Mouse (Mus musculus): ENCODE measurements at regions not wholly inside any gene's neighbourhood (a gene's known extent, or its start where the extent isn't known, plus 50 kb on each side); places are given as distances from the start of the nearest gene placed in this dataset.

DNA sequence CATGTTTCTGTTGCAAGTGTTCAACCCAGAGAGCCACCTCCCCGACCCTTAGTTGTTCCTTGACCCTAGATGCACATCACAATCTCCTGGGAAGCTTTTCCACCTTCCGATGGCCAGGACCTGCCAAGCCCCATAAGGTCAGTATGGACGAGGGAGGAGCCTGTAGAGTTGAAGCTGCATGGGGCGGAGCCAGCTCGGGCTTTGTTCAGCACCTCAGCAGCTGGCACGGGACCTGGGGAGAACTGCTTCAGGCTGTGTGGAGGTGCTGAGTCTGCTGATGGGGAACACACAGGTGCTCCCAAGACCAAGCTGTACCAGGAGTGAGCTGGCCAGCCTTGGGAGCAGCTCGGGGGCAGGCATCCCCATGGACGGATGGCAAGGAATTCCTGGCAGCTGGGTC lies 267.6 kb downstream of the Sox9 start:
- H3K36me3 ChIP-seq (replicated peaks in 1 of 2; ENCODE audit: control insufficient read depth in 1 of 2, insufficient read depth in 1 of 2, low read length in 1 of 2), result peaks cover 0 to 6% of the 10 kb centered on the region in 2 experiments
- no peak for TF ChIP-seq MYC (IDR thresholded peaks at IDR 0.05; ENCODE audit: low read depth, low read length)
- no peak for TF ChIP-seq USF1 (IDR thresholded peaks at IDR 0.05; ENCODE audit: low read depth, low read length)
- TF ChIP-seq TCF12 (IDR thresholded peaks at IDR 0.05; ENCODE audit: low read depth, low read length), result no peak
- no peaks in the 10 kb centered on the region for H3K9me3 ChIP-seq (replicated peaks; ENCODE audit: low read length)
- in situ Hi-C loops (cut with MboI; ENCODE audit: low pct_ligation_motif_present, low pct_unique_long_range_greater_than_20kb, low sequenced_read_pairs), result no loop called here
- H3K79me2 ChIP-seq (replicated peaks; ENCODE audit: control insufficient read depth, extremely low read depth, insufficient read depth, poor library complexity, severe bottlenecking), result no peaks in the 10 kb centered on the region
- H3K4me2 ChIP-seq (ENCODE audit: insufficient read depth, low read depth, poor library complexity, severe bottlenecking), result no peak overlapping the region
- dilution Hi-C loops (cut with MboI; ENCODE audit: extremely low pct_ligation_motif_present, extremely low pct_unique_long_range_greater_than_20kb, low sequenced_read_pairs), result no loop called here
- H3K4me1 ChIP-seq (ENCODE audit: control insufficient read depth in 1 of 2, insufficient read depth in 2 of 2), result no peaks in the 10 kb centered on the region
- no peak for DNase-seq (ENCODE audit: extremely low read depth)
- no peak overlapping the region for H3K27ac ChIP-seq (ENCODE audit: insufficient read depth, low read depth)
- H3K27me3 ChIP-seq (replicated peaks), result no peaks in the 10 kb centered on the region
- no peak overlapping the region for H3K9ac ChIP-seq (ENCODE audit: insufficient read depth, low read depth)
- H3K4me3 ChIP-seq (replicated peaks in 1 of 3; ENCODE audit: low read depth in 2 of 3, low read length in 2 of 3, poor library complexity in 1 of 3), result no peak overlapping the region

DNA sequence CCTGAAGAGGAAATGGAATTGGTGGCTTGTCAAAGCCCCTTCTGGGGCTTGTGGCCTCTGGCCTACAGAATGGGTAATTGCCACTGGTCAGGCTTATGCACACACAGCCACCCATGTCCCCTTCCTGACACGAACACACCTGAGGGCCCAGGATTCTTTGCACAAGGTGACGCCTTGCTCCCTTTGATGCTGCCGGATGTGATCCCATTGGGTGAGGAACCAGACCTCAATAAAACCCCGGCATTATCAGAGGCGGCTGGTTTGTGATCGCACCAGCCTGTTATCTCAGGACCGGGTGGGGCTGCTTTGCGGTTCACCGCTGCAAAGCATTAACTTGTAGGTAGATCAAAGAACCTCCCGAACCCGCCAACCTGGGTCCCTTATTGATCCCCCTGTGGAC lies 270.5 kb downstream of the Sox9 start:
- H3K79me2 ChIP-seq (replicated peaks; ENCODE audit: control insufficient read depth, extremely low read depth, insufficient read depth, poor library complexity, severe bottlenecking), result no peaks in the 10 kb centered on the region
- DNase-seq (ENCODE audit: extremely low read depth), result no peak
- H3K9me3 ChIP-seq (replicated peaks; ENCODE audit: low read length), result no peaks in the 10 kb centered on the region
- in situ Hi-C loops (cut with MboI; ENCODE audit: low pct_ligation_motif_present, low pct_unique_long_range_greater_than_20kb, low sequenced_read_pairs) (no loop called here), dilution Hi-C loops (cut with MboI; ENCODE audit: extremely low pct_ligation_motif_present, extremely low pct_unique_long_range_greater_than_20kb, low sequenced_read_pairs) (no loop called here)
- H3K4me2 ChIP-seq (ENCODE audit: insufficient read depth, low read depth, poor library complexity, severe bottlenecking), result no peak overlapping the region
- no peak overlapping the region for H3K4me3 ChIP-seq (replicated peaks in 1 of 3; ENCODE audit: low read depth in 2 of 3, low read length in 2 of 3, poor library complexity in 1 of 3)
- no peak overlapping the region for H3K27ac ChIP-seq (ENCODE audit: insufficient read depth, low read depth)
- no peak overlapping the region for H3K9ac ChIP-seq (ENCODE audit: insufficient read depth, low read depth)
- H3K4me1 ChIP-seq (ENCODE audit: control insufficient read depth in 1 of 2, insufficient read depth in 2 of 2), result peaks cover 0 to 18% of the 10 kb centered on the region in 2 experiments; a peak in 2 of 4 replicates
- no peaks in the 10 kb centered on the region for H3K27me3 ChIP-seq (replicated peaks)
- TF ChIP-seq ELF1 (IDR thresholded peaks at IDR 0.05; ENCODE audit: low read depth, low read length) (no peak), MYC (IDR thresholded peaks at IDR 0.05; ENCODE audit: low read depth, low read length) (no peak), GABPA (IDR thresholded peaks at IDR 0.05; ENCODE audit: insufficient replicate concordance, low read depth, low read length) (no peak), POLR2AphosphoS2 (IDR thresholded peaks at IDR 0.05; ENCODE audit: low read depth, low read length) (no peak), ZNF384 (IDR thresholded peaks at IDR 0.05; ENCODE audit: low read depth, low read length) (no peak), USF1 (IDR thresholded peaks at IDR 0.05; ENCODE audit: low read depth, low read length) (no peak), POLR2A (IDR thresholded peaks at IDR 0.05; ENCODE audit: low read depth, low read length) (no peak), CHD2 (IDR thresholded peaks at IDR 0.05; ENCODE audit: low read length) (no peak), MAFK (IDR thresholded peaks at IDR 0.05; ENCODE audit: insufficient replicate concordance, low read length) (no peak), JUN (IDR thresholded peaks at IDR 0.05; ENCODE audit: insufficient read depth, low read depth, low read length) (no peak), ETS1 (conservative IDR thresholded peaks at IDR 0.05; ENCODE audit: low read depth, low read length) (no peak), HCFC1 (IDR thresholded peaks at IDR 0.05; ENCODE audit: low read depth, low read length) (no peak), UBTF (IDR thresholded peaks at IDR 0.05; ENCODE audit: low read depth, low read length) (no peak)
- H3K36me3 ChIP-seq (replicated peaks in 1 of 2; ENCODE audit: control insufficient read depth in 1 of 2, insufficient read depth in 1 of 2, low read length in 1 of 2), result peaks cover 0 to 8% of the 10 kb centered on the region in 2 experiments
